Mouse (Mus musculus) C2C12 (cell line): ENCODE data around the gene Lalba. TPM values are rescaled to one million over a fixed set of nuclear protein-coding genes. Genes with fewer than 3 reads are reported as not detected.

ENCODE experiments used
- H3K27me3 ChIP-seq: one replicate; pipeline ENCODE4 v1.6.1; 2011; ENCODE audit not compliant: control insufficient read depth, insufficient read depth, insufficient read length
- H3K36me3 ChIP-seq: one replicate; pipeline ENCODE4 v1.6.1; 2011; ENCODE audit not compliant: control insufficient read depth, insufficient read depth
- H3K4me3 ChIP-seq: one replicate; pipeline ENCODE4 v1.5.1; 2011; ENCODE audit warnings: mild to moderate bottlenecking, control low read depth; ENCODE audit not compliant: poor library complexity, insufficient read depth, severe bottlenecking
- H3K79me2 ChIP-seq: one replicate; pipeline ENCODE4 v1.6.1; 2011; ENCODE audit not compliant: control insufficient read depth, insufficient read depth
- H3K79me3 ChIP-seq: one replicate; pipeline ENCODE4 v1.6.1; 2011; ENCODE audit warnings: low read depth, control low read depth
- H3ac ChIP-seq: one replicate; pipeline ENCODE3; 2011; ENCODE audit warnings: low read depth; ENCODE audit not compliant: control insufficient read depth, insufficient read length
- CEBPB ChIP-seq: IDR thresholded peaks from one replicate; pipeline ENCODE4 v1.6.1; 2011; ENCODE audit warnings: low read depth, mild to moderate bottlenecking, control low read depth, moderate library complexity
- CTCF ChIP-seq: IDR thresholded peaks from one replicate; pipeline ENCODE4 v1.5.1; 2011; ENCODE audit not compliant: control insufficient read depth, insufficient read depth, insufficient read length
- FOSL1 ChIP-seq: IDR thresholded peaks from one replicate; pipeline ENCODE4 v1.8.0; 2011; ENCODE audit warnings: mild to moderate bottlenecking, low read length; ENCODE audit not compliant: poor library complexity, insufficient read depth, severe bottlenecking
- MAX ChIP-seq: IDR thresholded peaks from one replicate; pipeline ENCODE4 v1.6.1; 2011; ENCODE audit warnings: mild to moderate bottlenecking, control low read depth
- MYOD1 ChIP-seq: IDR thresholded peaks from one replicate; pipeline ENCODE4 v1.6.1; 2011; ENCODE audit warnings: low read depth; ENCODE audit not compliant: control insufficient read depth, insufficient read length
- MYOG ChIP-seq: IDR thresholded peaks from one replicate; pipeline ENCODE4 v1.6.1; 2011; ENCODE audit not compliant: control insufficient read depth, insufficient read length; ENCODE audit errors: extremely low read depth
- USF1 ChIP-seq: IDR thresholded peaks from one replicate; pipeline ENCODE4 v1.6.1; 2011; ENCODE audit warnings: low read depth, mild to moderate bottlenecking, control low read depth, moderate library complexity
- long read RNA-seq, 2 experiments: library from polyadenylated mRNA; unstranded; transcript quantifications; one replicate each; pipeline ENCODE4 v2.0.0; 2019 to 2020
- polyA plus RNA-seq: library from polyadenylated mRNA; unstranded; fragments of >200 nt; fragmentation: generic; extraction: Trizol; gene quantifications from one replicate; pipeline ENCODE4 v1.2.1, GENCODE M21; 2012; ENCODE audit warnings: missing spikeins

The Lalba gene
- polyA plus RNA-seq = not detected
- long read RNA-seq, experiment 1 = 0 reads
- long read RNA-seq, experiment 2 = 0 reads

- Histone ChIP-seq H3K36me3 (no peaks in the 10 kb centered on the region), H3K79me3 (no peaks in the 10 kb centered on the region), H3K4me3 (no peak within 1 kb of the TSS), H3K79me2 (no peaks in the 10 kb centered on the region), H3K27me3 (peaks cover 60% of the 10 kb centered on the region), H3ac (no peak within 1 kb of the TSS)
- TF ChIP-seq FOSL1 = no peak
- TF ChIP-seq MYOG = no peak
- no peak for TF ChIP-seq USF1
Observed at GRCm38 (mm10) chr15:98482701-98483100, at the start of gene Lalba. TSS of gene Lalba (minus strand) at chr15:98482721.

GRCm38 (mm10) chr15:98532281-98532680 lies 49.8 kb upstream of the Lalba start:
- Histone ChIP-seq H3K79me3 (peaks cover 50% of the 10 kb centered on the region), H3K36me3 (peaks cover 57% of the 10 kb centered on the region), H3ac (peak overlapping the region; percentile 86), H3K27me3 (no peaks in the 10 kb centered on the region), H3K79me2 (peaks cover 63% of the 10 kb centered on the region), H3K4me3 (peak overlapping the region; percentile 53)
- TF ChIP-seq CTCF (no peak), USF1 (peak; percentile 88), FOSL1 (peak; percentile 89), CEBPB (peak; percentile 62), MYOD1 (peak; percentile 45), MAX (peak; percentile 100), MYOG (no peak)

- Histone ChIP-seq H3K4me3 (no peak overlapping the region), H3K79me2 (peaks cover 99% of the 10 kb centered on the region)
Observed at GRCm38 (mm10) chr15:98528066-98528563, 45.6 kb upstream of the Lalba start.

GRCm38 (mm10) chr15:98527056-98527771 lies 44.7 kb upstream of the Lalba start:
- H3K4me3 ChIP-seq = no peak overlapping the region
- H3K36me3 ChIP-seq = peaks cover 100% of the 10 kb centered on the region
- H3ac ChIP-seq = peak overlapping the region; percentile 55
- TF ChIP-seq MYOD1 = peak; percentile 88
- peak; percentile 48 for TF ChIP-seq MAX
- TF ChIP-seq CTCF = no peak
- no peak for TF ChIP-seq MYOG
- TF ChIP-seq USF1 = no peak
- TF ChIP-seq FOSL1 = peak; percentile 31
- TF ChIP-seq CEBPB = no peak
- peaks cover 87% of the 10 kb centered on the region for H3K79me3 ChIP-seq
- H3K27me3 ChIP-seq = no peaks in the 10 kb centered on the region
- peaks cover 99% of the 10 kb centered on the region for H3K79me2 ChIP-seq

More at GRCm38 (mm10) chr15:98528066-98528563, 45.6 kb upstream of the Lalba start:
- peaks cover 89% of the 10 kb centered on the region for H3K79me3 ChIP-seq
- TF ChIP-seq MAX (peak; percentile 41), FOSL1 (no peak), CTCF (no peak), CEBPB (peak; percentile 49), MYOD1 (peak; percentile 23)
- peaks cover 99% of the 10 kb centered on the region for H3K36me3 ChIP-seq
- H3ac ChIP-seq = peak overlapping the region; percentile 60
- H3K27me3 ChIP-seq = no peaks in the 10 kb centered on the region

GRCm38 (mm10) chr15:98526057-98526456 lies 43.5 kb upstream of the Lalba start:
- Histone ChIP-seq H3K27me3 (no peaks in the 10 kb centered on the region), H3K79me2 (peaks cover 99% of the 10 kb centered on the region), H3ac (peak overlapping the region; percentile 40), H3K79me3 (peaks cover 85% of the 10 kb centered on the region), H3K36me3 (peaks cover 98% of the 10 kb centered on the region), H3K4me3 (no peak overlapping the region)
- no peak for TF ChIP-seq CEBPB
- TF ChIP-seq FOSL1 = no peak
- TF ChIP-seq CTCF = no peak
- no peak for TF ChIP-seq MAX
- peak; percentile 74 for TF ChIP-seq MYOD1

- Histone ChIP-seq H3K27me3 (no peaks in the 10 kb centered on the region), H3K36me3 (peaks cover 94% of the 10 kb centered on the region)
- TF ChIP-seq CEBPB (peak; percentile 26), MYOD1 (peak; percentile 55), MAX (peak; percentile 9), FOSL1 (no peak), MYOG (no peak), CTCF (no peak), USF1 (no peak)
Observed at GRCm38 (mm10) chr15:98521245-98521644, 38.7 kb upstream of the Lalba start.

More at GRCm38 (mm10) chr15:98521245-98521644, 38.7 kb upstream of the Lalba start:
- H3K4me3 ChIP-seq = no peak overlapping the region
- peaks cover 64% of the 10 kb centered on the region for H3K79me3 ChIP-seq
- H3ac ChIP-seq = no peak overlapping the region
- H3K79me2 ChIP-seq = peaks cover 76% of the 10 kb centered on the region
